Mouse (Mus musculus) limb, embryonic 14.5 days (tissue): ENCODE results near the gene Rhobtb3. TPM values are rescaled to one million over a fixed set of nuclear protein-coding genes. Genes with fewer than 3 reads are reported as not detected.
"Not testable (repeated sequence)": the region's sequence is repeated elsewhere in the genome, so short reads cannot be mapped to it uniquely, and the experiment has no call there.

Experiments used
- ATAC-seq: fragments of 200-750 bp; cut with Nextera tagmentation; 2 replicates; pipeline ENCODE4 v1.8.0; 2017; ENCODE audit warnings: low read depth, moderate number of reproducible peaks, moderate TSS enrichment; ENCODE audit not compliant: low FRiP score
- DNase-seq: peaks from one replicate; pipeline ENCODE4 v3.0.0-alpha.2; 2015; ENCODE audit warnings: low spot score
- H3K27ac ChIP-seq: fragments of 300-500 bp; sonication (generic); replicated peaks from 2 replicates; pipeline ENCODE4 v1.5.1; 2014; ENCODE audit warnings: low read depth, mild to moderate bottlenecking, low read length, moderate library complexity, mixed read lengths
- H3K27me3 ChIP-seq: fragments of 300-500 bp; sonication (generic); 2 replicates; pipeline ENCODE4 v1.6.1; 2014; ENCODE audit warnings: low read length, mixed read lengths; ENCODE audit not compliant: control insufficient read depth, insufficient read depth
- H3K36me3 ChIP-seq: fragments of 300-500 bp; sonication (generic); 2 replicates; pipeline ENCODE4 v1.6.1; 2014; ENCODE audit warnings: mild to moderate bottlenecking, low read length, moderate library complexity, mixed read lengths; ENCODE audit not compliant: control insufficient read depth, insufficient read depth
- H3K4me1 ChIP-seq: fragments of 300-500 bp; sonication (generic); 2 replicates; pipeline ENCODE4 v1.6.1; 2014; ENCODE audit warnings: antibody characterized with exemption, low read length, mixed read lengths; ENCODE audit not compliant: control insufficient read depth, insufficient read depth
- H3K4me2 ChIP-seq: fragments of 300-500 bp; sonication (generic); replicated peaks from 2 replicates; pipeline ENCODE4 v1.6.1; 2014; ENCODE audit warnings: low read depth, mild to moderate bottlenecking, low read length, moderate library complexity; ENCODE audit not compliant: severe bottlenecking
- H3K4me3 ChIP-seq: fragments of 300-500 bp; sonication (generic); replicated peaks from 2 replicates; pipeline ENCODE4 v1.5.1; 2014; ENCODE audit warnings: low read length
- H3K9ac ChIP-seq: fragments of 300-500 bp; sonication (generic); 2 replicates; pipeline ENCODE4 v1.6.1; 2014; ENCODE audit warnings: mild to moderate bottlenecking, low read depth, low read length, moderate library complexity; ENCODE audit not compliant: severe bottlenecking
- H3K9me3 ChIP-seq: fragments of 300-500 bp; sonication (generic); 2 replicates; pipeline ENCODE4 v1.6.1; 2016; ENCODE audit warnings: low read length; ENCODE audit not compliant: control insufficient read depth
- POLR2A ChIP-seq: fragments of 200-500 bp; IDR thresholded peaks from 2 replicates; pipeline ENCODE4 v1.8.0; 2012; ENCODE audit warnings: inconsistent platforms, mild to moderate bottlenecking, moderate library complexity, borderline replicate concordance; ENCODE audit not compliant: insufficient read depth, insufficient read length; ENCODE audit errors: extremely low read depth
- WGBS: fragments of 180-500 bp; shearing (Covaris S2); extraction: QIAGEN DNeasy Blood & Tissue Kit; methylation state at CpG from one replicate; pipeline ENCODE4 v1.1.7; 2014; 5-methylcytosine and 5-hydroxymethylcytosine counted together
- polyA plus RNA-seq, 2 experiments: library from polyadenylated mRNA; depleted of rRNA in 1 of 2; stranded (reverse) in 1 of 2; unstranded in 1 of 2; fragments of >200 nt; fragmentation: Nextera tagmentation in 1 of 2; extraction: Ambion mirVana in 1 of 2; gene quantifications; 2 replicates each; pipeline versions ENCODE4 v1.2.1 to v1.2.3; 2012 to 2014

The Rhobtb3 gene
- polyA plus RNA-seq, 2 experiments = 30.7 to 53.3 TPM

DNA sequence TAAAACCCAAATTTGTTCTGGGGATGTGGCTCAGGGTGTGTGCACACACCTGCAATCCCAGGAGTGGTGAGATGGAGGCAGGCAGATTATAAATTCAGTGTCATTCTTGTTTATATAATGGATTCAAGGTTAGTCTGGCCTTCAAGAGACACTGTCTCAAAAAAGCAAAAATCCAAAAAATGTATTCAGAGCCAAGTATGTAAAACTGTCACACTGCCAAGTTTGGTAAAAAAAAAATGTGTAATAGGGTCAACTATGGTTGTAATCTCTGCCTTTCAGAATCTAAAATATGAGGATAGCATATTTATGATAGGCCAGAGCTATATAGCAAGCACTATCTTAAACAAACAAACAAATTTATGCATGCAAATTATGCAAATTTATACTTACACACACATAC is 15.8 kb downstream of the Rhobtb3 start:
- H3K36me3 ChIP-seq = peaks cover 34% of the 10 kb centered on the region
- TF ChIP-seq POLR2A = no peak

DNA sequence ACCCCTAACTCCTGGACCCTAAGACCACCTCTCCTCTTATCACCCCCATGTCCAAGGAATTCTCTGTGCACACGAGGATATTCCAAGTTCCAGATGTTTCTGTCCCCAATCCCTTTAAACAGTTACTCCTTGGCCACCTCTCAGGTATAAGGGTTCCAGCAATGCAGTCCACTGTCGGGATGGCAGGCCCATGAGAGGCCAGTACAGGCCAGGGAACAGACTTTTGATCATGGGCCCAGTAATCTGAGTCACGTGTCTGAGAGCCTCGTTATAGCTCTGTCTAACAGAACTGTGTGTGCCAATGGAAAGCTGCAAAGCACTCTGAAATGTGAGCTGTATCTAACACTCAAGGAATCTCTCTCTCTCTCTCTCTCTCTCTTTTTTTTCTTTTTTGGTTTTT is 29.6 kb downstream of the Rhobtb3 start:
- ATAC-seq = no peak
- 43% methylated on average over 4 of the region's 4 CpGs for WGBS
- Histone ChIP-seq H3K27me3 (no peaks in the 10 kb centered on the region), H3K27ac (no peak overlapping the region), H3K4me2 (no peak overlapping the region), H3K4me1 (no peaks in the 10 kb centered on the region), H3K9ac (no peak overlapping the region), H3K36me3 (peaks cover 59% of the 10 kb centered on the region), H3K4me3 (no peak overlapping the region), H3K9me3 (no peaks in the 10 kb centered on the region)
- no peak for DNase-seq
- TF ChIP-seq POLR2A = no peak

More for the DNA sequence above, 15.8 kb downstream of the Rhobtb3 start:
- Histone ChIP-seq H3K4me1 (peaks cover 5% of the 10 kb centered on the region; the same call in 1 of the 2 replicates), H3K4me2 (no peak overlapping the region), H3K27me3 (no peaks in the 10 kb centered on the region), H3K9ac (no peak overlapping the region), H3K9me3 (no peaks in the 10 kb centered on the region), H3K27ac (no peak overlapping the region), H3K4me3 (no peak overlapping the region)
- ATAC-seq (no peak), DNase-seq (no peak)

DNA sequence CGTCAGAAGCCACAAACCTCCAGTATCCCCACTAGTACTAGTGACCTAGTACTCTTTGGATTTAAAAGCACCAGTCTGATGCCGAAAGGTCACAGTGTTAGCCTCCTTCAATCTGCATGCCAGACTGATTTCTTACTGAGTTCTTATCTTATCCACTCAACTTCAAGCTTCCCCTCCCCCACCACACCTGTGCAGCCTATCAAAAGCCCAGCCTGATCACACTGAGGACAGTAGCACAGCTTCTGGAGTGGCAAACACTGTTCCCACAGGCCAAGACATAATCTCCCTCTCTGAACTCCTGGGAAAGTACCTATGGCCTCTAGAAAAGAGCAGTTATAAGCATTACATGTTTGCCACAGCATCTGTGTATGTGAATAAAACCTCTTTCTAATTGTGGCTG is 35.5 kb downstream of the Rhobtb3 start:
- H3K9me3 ChIP-seq = no peaks in the 10 kb centered on the region
- no peak overlapping the region for H3K4me2 ChIP-seq
- H3K4me1 ChIP-seq = peaks cover 2% of the 10 kb centered on the region; the same call in 1 of the 2 replicates
- no peak for ATAC-seq
- no peak for DNase-seq
- H3K27me3 ChIP-seq = no peaks in the 10 kb centered on the region
- WGBS = 66% methylated on average over 2 of the region's 2 CpGs
- no peak overlapping the region for H3K4me3 ChIP-seq
- H3K27ac ChIP-seq = no peak overlapping the region
- no peak overlapping the region for H3K9ac ChIP-seq
- TF ChIP-seq POLR2A = no peak
- H3K36me3 ChIP-seq = peaks cover 32% of the 10 kb centered on the region

DNA sequence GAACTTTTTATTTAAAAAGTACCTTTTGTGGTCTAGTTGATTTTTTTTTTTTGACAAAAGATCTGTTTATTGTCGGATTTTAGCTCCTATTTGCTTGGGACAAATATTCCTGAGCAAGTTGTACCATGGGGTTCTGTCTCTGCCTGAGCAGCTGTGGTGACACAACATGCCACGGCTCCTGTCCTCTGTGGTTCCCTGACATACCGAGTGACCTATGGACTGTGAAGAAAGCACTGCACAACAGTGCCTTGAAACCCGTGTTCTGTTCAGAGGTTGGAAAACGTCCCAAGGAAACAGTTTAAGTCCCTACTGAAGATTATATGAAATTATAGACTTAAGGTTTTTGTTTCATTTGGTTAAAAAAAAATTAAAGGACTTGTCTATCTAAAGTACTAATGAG is 36.6 kb downstream of the Rhobtb3 start:
- Histone ChIP-seq H3K9me3 (no peaks in the 10 kb centered on the region), H3K4me3 (no peak overlapping the region), H3K4me1 (peaks cover 2% of the 10 kb centered on the region; the same call in 1 of the 2 replicates), H3K27me3 (no peaks in the 10 kb centered on the region), H3K27ac (no peak overlapping the region), H3K4me2 (no peak overlapping the region), H3K36me3 (peaks cover 39% of the 10 kb centered on the region), H3K9ac (no peak overlapping the region)
- TF ChIP-seq POLR2A = no peak
- ATAC-seq (no peak), DNase-seq (no peak)
- WGBS = 73% methylated on average over 5 of the region's 5 CpGs

DNA sequence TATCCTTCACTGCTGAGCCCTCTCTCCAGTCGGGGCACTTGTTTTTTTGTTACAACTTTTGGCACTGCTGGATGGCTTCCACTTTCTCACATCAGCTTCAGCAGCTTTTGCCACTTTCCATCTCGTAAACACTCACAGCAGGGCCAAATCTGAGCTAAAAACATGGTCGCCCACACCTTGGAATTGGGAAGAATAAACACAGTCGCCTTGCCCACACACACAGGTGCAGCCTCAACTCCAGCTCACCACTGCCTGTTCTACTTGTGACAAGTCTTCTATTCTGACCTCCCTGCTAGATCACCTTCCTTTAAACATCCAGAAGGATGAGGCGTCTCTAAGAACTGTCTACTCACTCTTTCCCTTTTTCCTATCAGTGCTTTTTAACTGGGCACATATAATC is 39.1 kb downstream of the Rhobtb3 start:
- no peak for DNase-seq
- 73% methylated on average over 5 of the region's 5 CpGs for WGBS
- H3K4me2 ChIP-seq = no peak overlapping the region
- H3K27ac ChIP-seq = no peak overlapping the region
- no peak overlapping the region for H3K9ac ChIP-seq
- peaks cover 35% of the 10 kb centered on the region for H3K36me3 ChIP-seq
- no peaks in the 10 kb centered on the region for H3K27me3 ChIP-seq
- no peak for ATAC-seq
- peaks cover 2% of the 10 kb centered on the region; the same call in 1 of the 2 replicates for H3K4me1 ChIP-seq
- no peaks in the 10 kb centered on the region for H3K9me3 ChIP-seq
- no peak overlapping the region for H3K4me3 ChIP-seq
- no peak for TF ChIP-seq POLR2A

DNA sequence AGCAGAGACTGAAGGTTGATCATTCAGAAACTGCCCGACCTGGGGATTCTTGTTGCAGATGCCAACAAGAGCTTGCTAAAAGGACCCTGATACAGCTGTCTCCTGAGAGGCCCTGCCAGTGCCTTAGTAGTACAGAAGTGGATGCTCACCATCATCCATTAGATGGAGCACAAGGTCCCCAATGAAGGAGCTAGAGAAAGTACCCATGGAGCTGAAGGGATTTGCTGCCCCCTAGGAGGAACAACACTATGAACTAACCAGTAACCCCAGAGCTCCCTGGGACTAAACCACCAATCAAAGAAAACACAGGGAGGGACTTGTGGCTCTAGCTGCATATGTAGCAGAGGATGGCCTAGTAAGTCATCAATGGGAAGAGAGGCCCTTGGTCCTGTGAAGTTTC is 42.8 kb downstream of the Rhobtb3 start:
- WGBS = 92% methylated on average over 1 of the region's 1 CpGs
- H3K27ac ChIP-seq, H3K9ac ChIP-seq, H3K4me2 ChIP-seq, ATAC-seq, H3K9me3 ChIP-seq, H3K27me3 ChIP-seq, DNase-seq, H3K4me3 ChIP-seq, H3K4me1 ChIP-seq: not testable (repeated sequence)
- H3K36me3 ChIP-seq = peaks cover 32% of the 10 kb centered on the region
